Mouse (Mus musculus) spleen, postnatal 36 days (tissue): Measurements from ENCODE around the gene Foxj3.
A peak's percentile ranks its signal among the peaks of the same experiment; 100 is the strongest.
"Not testable (repeated sequence)": the region's sequence is repeated elsewhere in the genome, so short reads cannot be mapped to it uniquely, and the experiment has no call there.

Experiments used
- DNase-seq, 2 experiments: peaks; one replicate each; pipeline ENCODE4 v3.0.0; 2022; ENCODE audit warnings: low spot score in 2 of 2, mixed read lengths in 1 of 2

The Foxj3 gene

DNA sequence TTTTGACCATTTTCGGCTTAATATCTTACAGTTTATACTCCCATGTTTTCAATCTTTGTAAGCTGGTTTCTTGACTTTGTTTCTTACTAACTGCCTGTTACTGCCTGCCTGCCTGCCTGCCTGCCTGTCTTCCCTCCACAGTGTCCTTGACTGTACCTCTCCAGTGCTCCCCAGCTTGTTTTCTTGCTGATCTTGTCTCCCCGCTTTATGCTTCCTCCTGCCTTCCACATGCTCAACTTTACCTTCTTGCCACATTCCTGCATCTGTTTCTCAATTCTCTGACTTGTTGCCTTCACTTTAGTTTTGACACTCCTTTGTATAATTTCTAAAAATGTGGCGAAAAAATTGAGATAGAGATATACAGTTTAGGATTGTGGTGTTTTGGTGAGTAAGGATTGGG, 35.9 kb downstream of the Foxj3 start:
- DNase-seq, result no peak

DNA sequence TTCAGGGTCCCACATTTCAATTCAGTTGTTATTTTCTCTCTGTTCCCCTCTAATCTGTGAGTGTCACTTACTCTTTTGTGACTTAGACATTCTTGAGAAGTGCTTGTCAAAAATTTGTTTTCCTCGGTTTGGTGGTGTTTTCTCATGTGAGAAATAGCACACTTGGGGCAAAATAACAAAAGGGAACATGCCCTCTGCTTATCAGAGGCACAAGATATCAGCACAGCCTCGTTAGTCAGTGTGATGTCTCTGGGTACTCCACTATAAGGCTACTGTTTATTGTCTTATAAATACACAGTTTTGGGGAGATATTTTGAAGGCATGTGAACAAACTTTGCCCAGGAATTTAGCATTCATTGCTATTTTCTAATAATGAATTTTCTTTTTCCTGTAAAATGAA, 37.7 kb downstream of the Foxj3 start:
- no peak for DNase-seq

DNA sequence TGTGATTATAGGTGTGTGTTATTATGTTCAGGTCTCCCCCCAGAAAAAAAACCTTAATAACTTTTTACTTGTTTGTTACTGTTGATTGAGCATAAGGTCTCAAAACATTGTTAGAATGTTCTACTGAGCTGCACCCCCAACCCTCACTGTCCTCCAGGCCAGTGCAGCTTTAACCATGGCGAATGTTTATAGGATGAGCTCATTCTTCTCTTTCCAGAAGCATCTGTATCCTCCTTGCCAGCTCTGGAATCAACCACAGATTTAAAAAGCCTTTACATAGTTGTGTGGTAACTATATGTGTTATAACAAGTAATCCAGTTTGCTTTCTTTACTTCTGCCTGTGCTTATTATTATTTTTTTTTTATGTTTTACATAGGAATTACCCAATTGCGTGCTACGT, 38.7 kb downstream of the Foxj3 start:
- no peak for DNase-seq

DNA sequence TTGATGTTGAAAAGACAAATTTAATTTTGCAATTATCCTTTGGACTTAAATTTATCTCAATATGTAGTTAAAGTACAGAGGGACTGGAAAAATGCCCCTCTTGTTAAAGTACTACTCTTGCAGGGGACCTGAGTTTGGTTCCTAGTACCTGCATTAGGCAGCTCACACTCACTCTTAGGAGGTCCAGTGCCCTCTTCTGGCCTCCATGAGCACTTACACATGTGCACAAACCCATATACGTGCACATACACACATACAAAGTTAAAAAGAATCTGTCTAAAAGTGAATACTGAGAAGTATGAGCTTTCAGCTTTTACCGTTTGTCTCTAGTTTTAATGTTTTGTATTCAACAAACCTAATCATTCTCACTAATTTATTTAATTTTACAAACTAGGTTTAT, 51.2 kb downstream of the Foxj3 start:
- no peak for DNase-seq

DNA sequence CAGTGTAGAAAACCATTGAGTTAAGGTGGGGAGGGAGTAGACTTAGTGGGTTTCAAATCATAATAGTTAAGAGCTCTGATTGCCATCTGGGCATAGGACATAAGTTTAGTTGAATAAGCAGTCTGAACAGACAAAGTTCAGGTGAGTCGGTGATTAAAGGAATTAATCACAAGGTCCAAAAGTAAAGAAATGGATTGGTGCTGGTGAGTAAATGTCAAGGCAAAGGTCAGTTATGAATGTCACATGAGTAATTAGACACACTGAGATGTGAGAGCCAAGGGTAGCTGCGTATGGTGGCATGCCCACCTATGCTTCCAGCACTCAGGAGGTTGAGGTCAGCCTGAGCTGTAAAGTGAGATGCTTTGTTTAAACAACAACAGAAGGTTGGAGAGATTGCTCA, 52.6 kb downstream of the Foxj3 start:
- no peak for DNase-seq

DNA sequence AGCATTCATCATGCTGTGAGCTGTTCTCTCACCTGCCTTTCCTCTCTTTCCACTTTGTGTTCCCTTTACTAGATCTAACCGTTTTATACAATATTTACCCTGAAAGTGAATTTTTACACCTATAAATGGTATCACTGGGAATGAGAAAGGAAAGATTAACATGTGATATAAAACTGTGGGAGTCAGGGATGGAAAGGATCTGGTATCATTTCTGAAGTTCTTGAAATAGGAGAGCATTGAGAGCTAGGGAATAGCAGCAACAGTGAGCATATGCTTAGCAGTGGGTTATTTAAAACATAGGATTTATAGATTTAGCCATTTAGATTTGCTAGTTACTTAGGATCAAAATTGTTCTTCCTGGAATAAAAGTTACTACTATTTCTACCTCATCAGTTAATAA, 53.2 kb downstream of the Foxj3 start:
- DNase-seq, result no peak

DNA sequence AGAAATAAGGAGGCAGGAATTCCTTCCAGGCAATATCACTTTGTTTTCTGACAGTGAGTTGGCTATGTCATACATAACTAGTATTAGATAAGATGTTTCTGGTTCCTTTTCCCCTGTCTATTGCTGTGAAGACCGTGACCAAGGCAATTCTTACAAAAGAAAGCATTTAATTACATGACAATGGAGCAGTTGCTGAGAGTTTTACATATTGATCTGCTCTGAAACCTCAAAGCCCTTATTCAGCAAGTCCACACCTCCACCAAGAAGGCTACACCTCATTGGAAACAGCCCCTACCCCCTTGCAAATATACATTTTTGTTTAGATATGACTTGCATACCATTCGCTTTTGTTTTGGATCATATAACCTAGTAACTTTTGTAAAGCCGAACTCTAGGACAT, 55.7 kb downstream of the Foxj3 start:
- DNase-seq, result no peak

DNA sequence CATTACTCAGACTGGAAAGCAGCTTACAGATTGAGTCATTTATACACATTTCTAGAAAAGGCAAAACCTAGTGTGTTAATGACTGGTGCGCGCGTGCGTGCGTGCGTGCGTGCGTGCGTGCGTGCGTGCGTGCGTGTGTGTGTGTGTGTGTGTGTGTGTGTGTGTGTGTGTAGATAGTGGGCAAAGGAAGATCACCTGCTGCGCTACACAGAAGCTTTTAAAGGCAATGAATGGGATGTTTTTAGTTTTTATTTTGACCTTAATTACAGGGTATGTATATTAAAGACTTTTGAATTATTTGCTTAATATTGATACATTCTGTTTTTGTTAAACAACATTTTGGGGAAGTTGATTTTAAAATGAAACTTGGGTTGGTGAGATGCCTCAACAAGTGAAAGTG, 57.5 kb downstream of the Foxj3 start:
- DNase-seq, result no peak

DNA sequence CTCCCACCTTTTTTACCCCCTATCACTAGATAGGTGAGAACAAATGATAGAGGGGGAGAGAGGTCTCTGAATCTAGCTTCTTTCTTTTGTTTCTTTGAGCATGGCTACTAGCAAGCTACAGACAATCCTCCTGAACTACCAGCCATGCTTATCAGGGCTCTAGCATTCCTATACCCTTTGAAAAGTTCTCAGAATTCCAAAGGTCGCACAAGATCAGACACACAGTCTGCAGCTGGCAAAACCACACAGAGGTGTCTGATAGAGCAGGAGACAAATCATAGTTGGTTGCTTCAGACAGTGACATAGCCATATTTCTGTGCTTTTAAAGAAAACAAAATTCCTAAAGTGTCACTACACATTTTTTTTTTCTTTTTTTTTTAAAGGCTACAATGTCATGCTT, 62.8 kb downstream of the Foxj3 start:
- no peak for DNase-seq

DNA sequence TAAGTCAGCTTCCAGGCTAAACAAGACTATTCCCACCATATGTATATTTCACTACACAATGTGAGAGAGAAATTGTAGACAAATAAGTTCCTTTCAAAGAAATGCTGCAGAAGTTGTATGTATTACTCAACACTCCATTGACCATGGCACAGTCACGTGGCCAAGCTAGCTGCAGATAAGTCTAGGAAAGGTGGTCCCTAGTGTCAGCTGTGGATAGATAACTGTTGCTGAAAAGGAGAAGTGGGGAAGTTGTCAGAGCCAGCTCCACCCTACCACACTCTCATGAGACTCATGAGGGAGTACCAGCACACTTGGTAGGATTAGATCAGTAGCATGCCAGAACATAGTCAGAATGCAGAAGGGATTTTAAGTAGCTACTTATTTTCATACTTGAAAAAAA, 72.7 kb downstream of the Foxj3 start:
- peak; percentile 56 to 57 for DNase-seq

DNA sequence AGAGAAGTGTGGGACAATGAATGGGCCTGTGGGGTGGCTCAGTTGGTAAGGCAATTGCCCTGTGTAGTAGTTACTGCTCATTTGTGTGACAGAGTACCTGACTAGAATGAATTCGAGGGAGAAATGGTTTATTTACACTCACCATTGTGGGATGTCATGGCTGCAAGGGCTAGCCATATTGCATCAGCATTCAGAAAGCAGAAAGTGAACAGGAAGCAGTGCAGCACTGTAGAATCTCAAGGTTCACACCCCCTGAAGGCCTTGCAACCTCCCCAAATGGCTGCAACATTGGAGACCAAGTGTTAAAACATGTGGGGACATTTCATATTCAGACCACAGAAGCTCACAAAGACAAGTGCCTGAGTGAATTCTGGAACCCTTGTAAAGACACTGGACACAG, 77.3 kb downstream of the Foxj3 start:
- no peak for DNase-seq

DNA sequence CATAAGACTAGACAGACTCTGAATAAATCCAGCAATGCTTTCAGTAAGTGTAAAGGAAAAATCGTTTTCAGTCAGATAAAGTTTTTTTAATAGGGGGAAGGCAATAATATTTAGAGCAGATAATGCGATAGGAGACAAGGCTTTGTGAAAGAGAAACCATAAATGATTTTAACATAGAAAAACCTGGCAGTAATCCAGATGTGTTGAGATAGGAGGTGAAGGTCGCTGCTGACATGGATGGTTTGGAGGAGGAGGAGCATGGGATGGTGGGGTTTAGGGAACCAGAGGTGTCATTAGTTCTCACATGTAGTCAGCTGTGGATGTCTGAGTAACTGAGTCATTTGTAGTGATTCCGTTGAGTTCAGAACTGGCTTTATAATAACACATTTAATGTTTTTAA, 77.9 kb downstream of the Foxj3 start:
- no peak for DNase-seq

DNA sequence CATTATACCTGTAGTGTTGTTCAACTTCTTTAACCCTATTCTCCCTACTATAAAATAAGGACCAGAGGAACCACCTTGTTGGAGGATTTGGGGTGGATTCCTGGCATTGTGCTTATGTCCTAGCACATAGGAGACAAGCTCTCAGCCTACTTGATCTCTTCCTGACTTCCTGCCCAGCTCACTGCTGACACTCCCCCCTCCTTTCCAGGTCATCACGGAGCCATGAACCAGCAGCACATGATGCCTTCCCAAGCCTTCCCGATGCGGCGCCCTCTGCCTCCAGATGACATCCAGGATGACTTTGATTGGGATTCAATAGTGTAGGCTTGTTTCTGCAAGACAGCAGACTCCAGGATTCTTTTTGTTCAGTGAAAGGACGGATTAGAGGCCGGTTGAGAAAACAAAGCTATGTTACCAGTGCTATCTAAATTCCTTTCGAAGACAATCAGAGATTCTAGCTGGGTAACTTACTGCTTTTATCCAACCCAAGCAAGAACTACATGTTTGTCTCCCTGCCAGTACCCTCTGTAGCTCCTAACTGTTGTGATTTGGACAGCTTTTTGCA, 89.4 kb downstream of the Foxj3 start:
- DNase-seq, result no peak

DNA sequence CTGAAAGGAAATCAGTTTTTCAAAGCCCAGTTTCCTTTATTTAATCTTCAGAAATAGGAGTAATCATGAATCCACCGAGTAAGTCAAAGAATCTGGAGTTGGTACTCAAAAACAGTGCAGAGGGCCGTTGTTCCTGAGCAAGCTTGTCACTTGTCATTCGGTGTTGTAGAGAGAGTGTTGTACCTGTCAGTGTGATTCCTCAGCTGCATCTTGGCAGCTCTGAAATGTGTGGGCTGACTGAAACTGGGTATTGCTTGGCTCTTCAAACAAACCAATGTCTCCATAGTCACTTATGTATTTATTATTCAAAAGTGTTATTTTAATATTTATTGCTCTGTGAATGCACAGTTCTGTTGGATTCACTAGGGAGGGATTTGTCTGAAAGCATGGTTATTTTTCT, 90.1 kb downstream of the Foxj3 start:
- DNase-seq, result no peak

DNA sequence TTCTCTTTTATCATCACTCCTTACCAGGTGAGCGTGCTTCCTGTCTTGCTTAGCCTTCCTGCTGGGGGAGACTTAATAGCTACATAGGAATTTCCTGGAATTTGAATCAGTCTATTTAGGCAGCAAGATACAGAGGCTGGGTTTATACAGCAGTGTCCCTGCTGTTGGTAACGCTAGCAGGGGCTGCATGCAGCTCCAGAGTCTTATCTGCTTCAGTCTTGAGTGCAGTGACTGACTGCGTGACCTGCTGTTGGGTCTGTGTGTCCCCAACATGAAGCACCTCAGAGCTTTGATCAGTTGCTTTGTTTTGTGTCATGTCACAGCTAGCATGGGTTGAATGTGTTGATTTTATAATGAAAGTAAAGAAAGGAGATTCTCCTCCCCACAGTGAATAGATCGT, 90.5 kb downstream of the Foxj3 start:
- no peak for DNase-seq

DNA sequence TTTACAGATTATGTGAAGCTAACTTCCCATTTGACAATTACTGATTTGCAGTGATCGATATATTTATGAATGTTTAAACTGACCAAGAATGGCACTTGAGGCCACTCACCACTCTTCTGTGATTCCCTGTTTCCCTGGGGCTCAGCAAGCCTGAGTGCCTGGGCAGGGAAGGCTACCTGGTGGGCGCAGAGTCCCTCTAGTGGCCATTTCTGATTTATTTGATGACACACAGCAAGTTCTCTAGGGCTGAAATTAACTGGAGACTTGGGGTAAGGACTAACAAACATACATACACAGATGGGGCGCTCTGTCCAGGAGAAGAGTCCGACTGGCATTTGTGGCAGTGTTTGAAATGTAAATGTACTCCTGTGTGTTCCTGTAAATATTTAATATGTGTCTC, 91.6 kb downstream of the Foxj3 start:
- DNase-seq, result not testable (repeated sequence)

DNA sequence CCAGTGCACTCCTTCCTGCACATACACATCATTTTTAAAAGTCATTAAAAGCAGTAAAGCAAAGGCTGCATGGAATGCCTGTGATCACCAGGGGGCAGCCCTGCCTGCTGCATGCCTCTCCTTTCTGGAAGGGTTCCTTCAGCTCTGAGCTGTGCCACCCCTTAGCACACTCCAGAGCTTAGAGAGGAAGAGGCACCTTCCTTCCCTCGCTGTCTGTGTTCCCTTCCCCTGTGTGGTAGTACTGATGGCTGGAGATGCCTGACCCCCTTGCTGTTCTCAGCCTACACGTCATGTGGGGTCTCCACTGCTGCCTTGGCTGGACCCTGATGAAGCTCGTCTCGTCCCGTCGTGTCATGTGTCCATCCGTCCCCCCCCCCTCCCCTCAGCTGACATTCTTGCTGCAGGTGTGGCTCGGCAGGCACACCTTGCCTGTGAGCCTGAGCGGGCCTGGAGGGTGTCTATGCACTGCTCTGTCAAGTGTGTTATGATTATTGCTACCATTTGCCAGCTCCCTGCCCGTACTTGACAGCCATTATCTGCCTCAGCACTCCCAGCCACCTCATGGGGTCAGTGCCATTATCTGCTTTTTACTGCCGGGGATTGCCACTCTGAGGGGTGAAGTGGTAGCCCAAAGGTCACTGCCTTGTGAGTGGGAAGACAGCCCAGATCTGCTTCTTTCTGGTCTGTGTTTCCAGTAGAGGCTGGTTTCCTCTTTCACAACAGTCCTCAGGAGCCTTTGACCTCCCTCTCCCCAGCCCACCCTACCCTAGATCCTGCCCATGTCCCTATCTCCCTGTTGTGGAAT, 94.5 kb downstream of the Foxj3 start:
- peak; percentile 32 to 36 for DNase-seq

DNA sequence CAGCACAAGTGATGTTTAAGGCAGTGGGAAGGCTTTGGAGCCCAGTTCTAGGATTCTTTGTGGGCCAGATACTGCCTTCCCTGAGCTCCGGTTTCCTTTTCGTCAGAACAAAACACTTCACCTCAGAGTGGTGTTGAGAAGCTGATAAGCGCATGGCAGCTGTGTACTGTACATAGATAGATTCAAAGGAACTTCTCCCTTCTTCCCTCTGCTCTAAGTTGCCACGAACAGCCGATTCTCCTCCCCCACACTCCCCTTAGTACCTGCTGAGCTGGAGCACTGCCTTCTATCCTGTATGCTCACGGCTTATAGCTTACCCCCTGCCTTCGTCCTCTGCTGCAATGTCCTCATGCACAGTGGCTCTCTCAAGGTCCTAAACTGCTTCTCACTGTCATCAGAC, 95.9 kb downstream of the Foxj3 start:
- DNase-seq, result no peak

DNA sequence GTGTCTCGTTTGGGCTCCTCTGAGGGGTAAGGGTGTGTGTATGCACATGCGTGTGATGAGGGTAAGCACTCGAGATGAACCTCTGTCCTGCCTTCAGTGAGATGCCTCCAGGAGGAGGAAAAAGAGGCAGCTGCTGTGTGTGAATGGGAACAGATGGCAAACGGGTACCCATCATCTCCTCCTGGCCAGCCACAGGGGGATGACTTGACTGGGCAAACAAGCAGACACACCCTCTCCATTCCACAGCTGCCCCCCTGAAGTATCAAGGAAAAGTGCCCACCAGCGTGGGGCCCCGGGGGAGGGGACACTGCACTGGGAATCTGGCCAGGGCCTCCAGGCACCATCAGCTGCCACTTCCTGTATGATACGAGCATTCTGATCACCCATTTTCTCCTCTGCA, 96.5 kb downstream of the Foxj3 start:
- DNase-seq, result no peak

DNA sequence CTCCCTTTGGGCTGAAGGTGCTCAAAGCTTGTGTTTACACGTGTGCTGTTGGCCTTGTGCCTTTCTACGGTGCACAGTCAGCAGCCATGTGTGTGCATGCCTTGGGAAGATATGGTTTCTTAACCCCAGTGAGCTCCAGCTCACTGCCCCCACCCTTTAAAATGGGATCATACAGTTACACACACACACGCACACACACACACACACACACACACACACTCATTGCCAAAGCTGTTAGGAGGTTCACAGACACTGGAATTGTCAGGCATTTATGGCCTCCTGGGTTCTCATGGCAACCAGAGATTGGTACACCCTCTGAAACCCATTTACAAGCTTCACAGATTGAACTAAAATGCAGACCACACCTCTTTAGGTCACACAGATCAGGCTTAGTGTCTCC, 97.1 kb downstream of the Foxj3 start:
- DNase-seq, result no peak

DNA sequence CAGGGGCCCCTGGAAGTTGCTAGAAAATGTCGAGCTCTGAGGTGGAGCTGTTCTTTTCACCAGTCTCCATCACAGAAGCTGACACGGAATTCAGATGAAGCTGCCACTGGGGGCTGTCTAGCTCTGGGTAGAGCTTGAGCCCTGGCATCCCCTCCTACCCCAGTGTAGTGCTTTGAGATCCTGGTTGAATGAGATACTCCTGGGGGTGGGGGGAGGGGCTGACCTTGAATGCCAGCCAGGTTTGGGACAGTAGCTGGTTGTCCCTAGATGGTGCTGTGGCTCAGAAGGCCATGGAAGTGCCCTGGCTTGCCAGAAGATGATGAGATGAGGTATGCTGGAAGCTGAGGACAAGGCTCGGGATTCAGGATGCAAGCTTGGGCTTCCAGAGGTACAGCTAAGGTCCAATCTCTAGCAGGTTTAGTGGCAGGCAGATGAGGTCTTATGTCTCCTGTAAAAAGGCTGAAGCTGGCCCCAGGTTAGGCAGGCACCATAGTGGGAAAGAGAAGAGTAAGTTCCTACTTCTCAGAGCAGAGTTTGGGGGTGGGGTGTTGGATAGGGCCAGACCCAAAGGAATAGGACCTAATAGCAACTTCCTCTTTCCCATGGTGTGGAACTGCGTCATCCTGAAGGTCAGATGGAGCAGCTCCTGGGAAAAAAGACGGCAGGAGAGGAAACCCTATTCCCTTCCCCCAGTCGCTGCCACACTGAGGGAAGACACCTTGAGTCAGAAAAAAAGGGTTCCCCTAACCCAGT, 98.3 kb downstream of the Foxj3 start:
- DNase-seq, result no peak

DNA sequence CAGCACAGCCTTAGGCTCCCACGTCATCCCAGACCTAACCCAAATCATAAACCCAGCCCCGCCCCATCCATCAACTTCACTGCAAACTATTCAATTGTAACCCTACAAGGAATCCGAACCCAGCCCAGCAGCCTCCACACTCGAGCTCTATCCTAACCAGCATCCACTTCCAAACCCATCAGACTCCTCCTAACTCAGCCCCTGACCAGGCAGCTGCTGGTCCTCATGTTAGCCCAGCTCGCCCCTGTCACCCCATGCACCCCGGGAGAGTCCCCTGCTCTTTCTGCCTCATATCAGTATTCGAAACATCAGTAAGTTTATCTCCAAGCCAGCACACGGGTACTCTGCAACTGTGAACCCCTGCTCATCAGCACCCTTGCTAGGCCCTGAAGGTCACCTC, 98.9 kb downstream of the Foxj3 start:
- DNase-seq, result no peak

DNA sequence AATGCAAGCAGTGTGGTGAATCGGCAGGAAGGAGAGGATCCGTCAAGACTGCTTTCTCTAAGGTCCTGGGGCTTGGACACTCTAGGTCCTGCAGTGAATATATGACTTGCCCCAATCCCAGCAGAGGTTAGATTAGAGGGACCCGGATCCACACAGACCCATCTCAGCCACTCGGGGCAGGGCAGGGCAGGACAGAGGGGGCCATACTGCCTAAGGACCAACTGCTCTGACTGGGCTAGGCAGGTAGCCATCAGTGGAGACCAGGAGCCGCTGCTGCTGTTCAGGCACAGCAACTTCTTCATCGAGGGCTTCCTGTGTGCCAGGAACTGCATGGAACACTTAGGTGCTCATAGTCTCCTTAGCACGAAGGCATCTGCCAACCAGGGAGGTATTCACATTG, 99.9 kb downstream of the Foxj3 start:
- DNase-seq, result no peak
